Mouse (Mus musculus): ENCODE measurements at regions not wholly inside any gene's neighbourhood (a gene's known extent, or its start where the extent isn't known, plus 50 kb on each side); places are given as distances from the start of the nearest gene placed in this dataset.

GRCm38 (mm10) chr4:124196711-124197110 is 278.9 kb upstream of the 4930535I16Rik start:
- H3K27ac ChIP-seq (ENCODE audit: low read length): no peak overlapping the region
- H3K4me1 ChIP-seq (replicated peaks; ENCODE audit: control insufficient read depth, insufficient read depth, low read length): peaks cover 37% of the 10 kb centered on the region
- no peak overlapping the region for H3K9ac ChIP-seq (replicated peaks; ENCODE audit: low read depth, low read length)
- no peaks in the 10 kb centered on the region for H3K36me3 ChIP-seq (ENCODE audit: control insufficient read depth, insufficient read depth)
- H3K9me3 ChIP-seq (ENCODE audit: control insufficient read depth, low read length): no peaks in the 10 kb centered on the region
- H3K4me2 ChIP-seq (ENCODE audit: low read length): no peak overlapping the region
- H3K4me3 ChIP-seq (replicated peaks; ENCODE audit: low read length): no peak overlapping the region
- H3K27me3 ChIP-seq (replicated peaks; ENCODE audit: control insufficient read depth, insufficient read depth, low read length): no peaks in the 10 kb centered on the region; the same call in 1 of the 2 replicates
- WGBS: 44% methylated on average over 12 of the region's 12 CpGs
- no peak for ATAC-seq

- ATAC-seq: peak; percentile 71
- H3K27ac ChIP-seq (ENCODE audit: low read length): no peak overlapping the region
Measured at GRCm38 (mm10) chr4:124193059-124193721, 275.4 kb upstream of the 4930535I16Rik start.

GRCm38 (mm10) chr4:124190775-124191174 is 273.0 kb upstream of the 4930535I16Rik start:
- Histone ChIP-seq H3K27me3 (replicated peaks; ENCODE audit: control insufficient read depth, insufficient read depth, low read length) (no peaks in the 10 kb centered on the region), H3K4me3 (replicated peaks; ENCODE audit: low read length) (no peak overlapping the region), H3K36me3 (ENCODE audit: control insufficient read depth, insufficient read depth) (no peaks in the 10 kb centered on the region), H3K9ac (replicated peaks; ENCODE audit: low read depth, low read length) (no peak overlapping the region), H3K9me3 (ENCODE audit: control insufficient read depth, low read length) (no peaks in the 10 kb centered on the region), H3K4me2 (ENCODE audit: low read length) (no peak overlapping the region), H3K27ac (ENCODE audit: low read length) (no peak overlapping the region), H3K4me1 (replicated peaks; ENCODE audit: control insufficient read depth, insufficient read depth, low read length) (peaks cover 17% of the 10 kb centered on the region)
- WGBS: 72% methylated on average over 4 of the region's 4 CpGs
- ATAC-seq: no peak

More at GRCm38 (mm10) chr4:124193059-124193721, 275.4 kb upstream of the 4930535I16Rik start:
- no peaks in the 10 kb centered on the region for H3K36me3 ChIP-seq (ENCODE audit: control insufficient read depth, insufficient read depth)
- peaks cover 13% of the 10 kb centered on the region for H3K4me1 ChIP-seq (replicated peaks; ENCODE audit: control insufficient read depth, insufficient read depth, low read length)
- no peak overlapping the region for H3K4me3 ChIP-seq (replicated peaks; ENCODE audit: low read length)
- no peaks in the 10 kb centered on the region; the same call in 1 of the 2 replicates for H3K27me3 ChIP-seq (replicated peaks; ENCODE audit: control insufficient read depth, insufficient read depth, low read length)
- H3K9ac ChIP-seq (replicated peaks; ENCODE audit: low read depth, low read length): no peak overlapping the region
- H3K9me3 ChIP-seq (ENCODE audit: control insufficient read depth, low read length): no peaks in the 10 kb centered on the region
- no peak overlapping the region for H3K4me2 ChIP-seq (ENCODE audit: low read length)
- 35% methylated on average over 15 of the region's 15 CpGs for WGBS

- Histone ChIP-seq H3K4me3 (replicated peaks; ENCODE audit: low read length) (no peak overlapping the region), H3K4me1 (replicated peaks; ENCODE audit: control insufficient read depth, insufficient read depth, low read length) (peaks cover 17% of the 10 kb centered on the region), H3K9ac (replicated peaks; ENCODE audit: low read depth, low read length) (no peak overlapping the region), H3K27ac (ENCODE audit: low read length) (no peak overlapping the region), H3K27me3 (replicated peaks; ENCODE audit: control insufficient read depth, insufficient read depth, low read length) (no peaks in the 10 kb centered on the region), H3K4me2 (ENCODE audit: low read length) (no peak overlapping the region), H3K9me3 (ENCODE audit: control insufficient read depth, low read length) (no peaks in the 10 kb centered on the region), H3K36me3 (ENCODE audit: control insufficient read depth, insufficient read depth) (no peaks in the 10 kb centered on the region)
- WGBS: 86% methylated on average over 13 of the region's 13 CpGs
- ATAC-seq: no peak
Measured at GRCm38 (mm10) chr4:124189993-124190385, 272.2 kb upstream of the 4930535I16Rik start.

GRCm38 (mm10) chr4:124189352-124189992 is 271.6 kb upstream of the 4930535I16Rik start:
- no peaks in the 10 kb centered on the region for H3K36me3 ChIP-seq (ENCODE audit: control insufficient read depth, insufficient read depth)
- no peak overlapping the region for H3K4me3 ChIP-seq (replicated peaks; ENCODE audit: low read length)
- no peak overlapping the region for H3K4me2 ChIP-seq (ENCODE audit: low read length)
- no peaks in the 10 kb centered on the region for H3K27me3 ChIP-seq (replicated peaks; ENCODE audit: control insufficient read depth, insufficient read depth, low read length)
- peaks cover 17% of the 10 kb centered on the region for H3K4me1 ChIP-seq (replicated peaks; ENCODE audit: control insufficient read depth, insufficient read depth, low read length)
- H3K9ac ChIP-seq (replicated peaks; ENCODE audit: low read depth, low read length): no peak overlapping the region
- no peak overlapping the region for H3K27ac ChIP-seq (ENCODE audit: low read length)
- peak; percentile 62; the same call in 1 of the 2 replicates for ATAC-seq
- H3K9me3 ChIP-seq (ENCODE audit: control insufficient read depth, low read length): no peaks in the 10 kb centered on the region
- 30% methylated on average over 24 of the region's 24 CpGs for WGBS

GRCm38 (mm10) chr4:124187108-124187507 is 269.3 kb upstream of the 4930535I16Rik start:
- 18% methylated on average over 4 of the region's 4 CpGs for WGBS
- H3K36me3 ChIP-seq (ENCODE audit: control insufficient read depth, insufficient read depth): no peaks in the 10 kb centered on the region
- no peaks in the 10 kb centered on the region for H3K27me3 ChIP-seq (replicated peaks; ENCODE audit: control insufficient read depth, insufficient read depth, low read length)
- no peak overlapping the region for H3K27ac ChIP-seq (ENCODE audit: low read length)
- no peak overlapping the region for H3K4me3 ChIP-seq (replicated peaks; ENCODE audit: low read length)
- H3K9ac ChIP-seq (replicated peaks; ENCODE audit: low read depth, low read length): no peak overlapping the region
- H3K9me3 ChIP-seq (ENCODE audit: control insufficient read depth, low read length): no peaks in the 10 kb centered on the region
- no peak overlapping the region for H3K4me2 ChIP-seq (ENCODE audit: low read length)
- peaks cover 5% of the 10 kb centered on the region; the same call in 1 of the 2 replicates for H3K4me1 ChIP-seq (replicated peaks; ENCODE audit: control insufficient read depth, insufficient read depth, low read length)
- ATAC-seq: peak; percentile 50

GRCm38 (mm10) chr4:124181335-124181734 is 263.5 kb upstream of the 4930535I16Rik start:
- peaks cover 7% of the 10 kb centered on the region for H3K4me1 ChIP-seq (replicated peaks; ENCODE audit: control insufficient read depth, insufficient read depth, low read length)
- H3K9me3 ChIP-seq (ENCODE audit: control insufficient read depth, low read length): no peaks in the 10 kb centered on the region
- H3K9ac ChIP-seq (replicated peaks; ENCODE audit: low read depth, low read length): no peak overlapping the region
- WGBS: 87% methylated on average over 4 of the region's 4 CpGs
- H3K27me3 ChIP-seq (replicated peaks; ENCODE audit: control insufficient read depth, insufficient read depth, low read length): peaks cover 7% of the 10 kb centered on the region; the same call in 1 of the 2 replicates
- H3K27ac ChIP-seq (ENCODE audit: low read length): no peak overlapping the region
- no peak overlapping the region for H3K4me3 ChIP-seq (replicated peaks; ENCODE audit: low read length)
- ATAC-seq: no peak
- no peak overlapping the region for H3K4me2 ChIP-seq (ENCODE audit: low read length)
- no peaks in the 10 kb centered on the region for H3K36me3 ChIP-seq (ENCODE audit: control insufficient read depth, insufficient read depth)

- peak overlapping the region; percentile 44 for H3K4me3 ChIP-seq (replicated peaks; ENCODE audit: low read length)
- ATAC-seq: no peak
- peak overlapping the region; percentile 62 for H3K9ac ChIP-seq (replicated peaks; ENCODE audit: low read depth, low read length)
- peaks cover 7% of the 10 kb centered on the region; the same call in 1 of the 2 replicates for H3K27me3 ChIP-seq (replicated peaks; ENCODE audit: control insufficient read depth, insufficient read depth, low read length)
- H3K4me2 ChIP-seq (ENCODE audit: low read length): peak overlapping the region; percentile 88
- no peak overlapping the region for H3K27ac ChIP-seq (ENCODE audit: low read length)
- WGBS: under 1% methylated on average over 49 of the region's 50 CpGs
- no peaks in the 10 kb centered on the region for H3K9me3 ChIP-seq (ENCODE audit: control insufficient read depth, low read length)
- H3K36me3 ChIP-seq (ENCODE audit: control insufficient read depth, insufficient read depth): no peaks in the 10 kb centered on the region
- peaks cover 7% of the 10 kb centered on the region for H3K4me1 ChIP-seq (replicated peaks; ENCODE audit: control insufficient read depth, insufficient read depth, low read length)
Measured at GRCm38 (mm10) chr4:124178401-124179018, 260.7 kb upstream of the 4930535I16Rik start.

GRCm38 (mm10) chr4:124175531-124175930 is 257.7 kb upstream of the 4930535I16Rik start:
- no peaks in the 10 kb centered on the region for H3K9me3 ChIP-seq (ENCODE audit: control insufficient read depth, low read length)
- WGBS: 51% methylated on average over 6 of the region's 6 CpGs
- H3K36me3 ChIP-seq (ENCODE audit: control insufficient read depth, insufficient read depth): no peaks in the 10 kb centered on the region
- ATAC-seq: no peak; the same call in 1 of the 2 replicates
- H3K27ac ChIP-seq (ENCODE audit: low read length): no peak overlapping the region
- peaks cover 7% of the 10 kb centered on the region; the same call in 1 of the 2 replicates for H3K27me3 ChIP-seq (replicated peaks; ENCODE audit: control insufficient read depth, insufficient read depth, low read length)
- H3K4me1 ChIP-seq (replicated peaks; ENCODE audit: control insufficient read depth, insufficient read depth, low read length): peaks cover 7% of the 10 kb centered on the region
- no peak overlapping the region for H3K4me3 ChIP-seq (replicated peaks; ENCODE audit: low read length)
- no peak overlapping the region for H3K4me2 ChIP-seq (ENCODE audit: low read length)
- H3K9ac ChIP-seq (replicated peaks; ENCODE audit: low read depth, low read length): no peak overlapping the region

Data from forebrain, embryonic 16.5 days (tissue).